Mouse (Mus musculus) cerebellum, adult 11-12 months (tissue): ENCODE measurements around the gene Fez2.

Experiments
- DNase-seq: peaks from one replicate; pipeline ENCODE4 v3.0.0; 2022

Gene Fez2

DNA sequence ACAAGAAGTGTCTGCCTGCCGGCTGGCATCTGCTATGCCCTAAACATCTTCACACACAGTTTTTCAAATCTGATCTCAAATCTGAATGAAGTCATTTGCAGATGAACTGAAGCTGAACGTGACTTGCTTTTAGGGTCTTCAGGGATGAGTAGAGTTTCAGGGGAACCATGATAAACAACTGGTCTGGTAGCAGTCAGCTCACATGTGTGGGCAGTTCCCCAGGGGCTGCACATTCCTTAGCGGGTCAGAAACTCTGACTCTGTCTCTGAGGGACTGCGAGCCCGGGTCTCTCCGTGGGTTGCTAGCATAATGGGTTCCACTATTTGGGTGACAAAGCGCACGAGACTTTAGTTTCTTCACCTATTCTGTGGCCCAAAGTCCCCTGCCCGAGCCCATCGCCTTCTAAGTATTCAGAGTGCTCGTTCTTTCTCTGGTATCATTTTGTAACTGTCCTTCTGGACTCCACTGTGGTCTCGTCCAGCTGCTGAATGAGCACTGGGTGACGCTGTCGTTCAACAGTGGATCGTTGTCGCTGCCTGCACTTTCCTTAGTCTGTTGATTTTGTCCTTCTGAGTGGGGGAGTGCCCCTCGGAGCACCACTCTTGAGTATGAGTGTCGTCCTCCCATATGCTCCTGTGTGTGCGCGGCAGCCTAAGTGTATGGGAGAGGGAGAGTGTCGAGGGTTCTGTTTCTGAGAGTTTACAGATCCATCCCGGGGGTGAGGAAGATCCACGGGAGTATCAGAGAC, 53.2 kb downstream of the Fez2 start:
- DNase-seq = no peak

DNA sequence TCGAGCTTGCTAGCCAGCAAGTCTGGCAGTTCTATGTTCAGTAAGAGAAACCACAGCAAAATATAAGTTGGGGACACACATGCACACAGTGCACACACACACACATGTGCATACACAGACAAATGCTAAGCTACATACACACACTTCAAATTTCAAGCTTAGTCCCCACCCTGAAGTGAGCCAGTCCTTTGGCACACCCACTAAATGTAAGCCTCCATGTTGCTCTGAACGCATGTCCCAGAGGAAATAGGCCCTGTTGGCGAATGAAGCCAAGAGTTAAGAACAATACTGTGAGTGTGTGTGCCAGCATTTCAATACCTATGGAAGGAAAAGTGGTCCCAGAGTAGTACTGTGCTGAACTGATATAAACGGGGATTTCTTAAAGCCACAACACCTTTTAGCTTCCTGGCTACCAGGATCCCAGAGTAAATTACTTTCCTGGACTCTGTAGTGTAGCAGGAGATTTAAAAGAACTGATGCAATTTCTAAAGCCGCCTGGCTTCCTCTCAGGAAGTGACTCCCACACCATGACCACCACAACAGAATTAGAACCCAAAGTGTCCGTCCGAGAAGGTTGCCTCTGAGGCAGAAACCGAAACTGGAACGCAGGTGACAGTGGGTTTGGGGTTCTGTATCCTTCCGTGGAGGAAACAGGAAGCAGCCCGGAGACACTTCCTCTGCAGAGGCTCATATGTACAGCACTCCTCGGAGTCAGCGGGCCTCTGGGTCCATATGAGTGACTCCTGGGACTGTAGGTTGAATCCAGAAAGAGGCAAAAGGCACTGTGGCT, 55.8 kb downstream of the Fez2 start:
- no peak for DNase-seq

DNA sequence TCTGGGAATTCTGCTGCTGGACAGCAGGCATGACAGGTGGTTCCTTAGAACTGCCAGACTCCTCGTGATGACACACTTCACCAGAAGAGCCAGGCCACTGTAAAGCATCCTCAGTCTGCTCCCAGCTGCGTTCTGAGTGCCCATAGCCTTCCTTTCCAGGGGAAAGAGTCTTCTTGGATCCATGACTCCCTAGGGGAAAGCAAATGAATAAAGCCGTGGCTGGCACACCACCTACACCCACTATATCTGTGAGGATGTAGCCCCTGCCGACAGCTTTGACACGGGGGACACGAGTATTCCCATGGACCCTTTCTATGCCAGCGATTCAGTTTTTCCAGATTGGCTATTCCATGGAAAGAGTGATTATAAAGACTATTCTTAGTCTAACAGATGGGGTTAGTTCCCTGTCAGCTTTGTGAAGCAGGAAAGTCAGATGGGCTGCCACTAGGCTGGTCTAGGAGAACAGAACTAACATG, 59.7 kb downstream of the Fez2 start:
- DNase-seq = peak; percentile 18

DNA sequence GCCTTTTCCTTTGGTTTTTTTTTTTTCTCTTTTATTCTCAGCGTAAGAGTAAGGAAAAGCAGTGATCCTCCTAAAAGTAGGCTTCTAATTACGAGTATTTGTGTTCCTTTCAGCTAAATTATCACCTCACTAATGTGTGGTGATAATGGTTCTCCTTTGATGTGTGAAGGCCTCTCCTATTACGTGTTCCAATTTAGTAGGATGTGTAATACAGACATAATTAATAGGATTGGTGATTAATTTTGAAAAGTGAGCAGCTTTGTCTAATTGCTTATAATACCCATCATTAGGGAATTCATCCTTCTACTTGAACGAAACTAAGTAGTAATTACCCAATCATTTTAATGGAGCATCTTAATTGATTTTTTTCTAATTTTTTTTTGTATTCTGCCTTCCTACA, 60.2 kb downstream of the Fez2 start:
- DNase-seq = no peak

DNA sequence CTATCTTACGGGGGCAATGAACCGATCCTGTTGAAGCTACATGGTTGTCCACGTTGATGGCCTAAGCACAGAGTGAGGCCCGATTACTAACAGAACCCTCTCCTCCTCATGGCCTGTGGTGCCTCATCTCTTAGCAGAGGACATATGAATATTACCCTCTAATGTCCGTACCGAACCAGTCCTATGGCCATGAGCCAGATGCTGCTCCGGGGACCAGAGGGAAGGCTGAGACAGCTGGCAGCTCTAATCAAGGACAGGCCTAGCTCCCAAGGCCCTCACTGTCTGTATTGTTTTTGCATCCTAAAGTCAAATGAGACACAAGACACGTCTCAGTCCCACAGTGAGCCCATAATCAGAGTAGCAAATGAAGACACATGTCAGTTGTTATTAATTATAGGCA, 62.3 kb downstream of the Fez2 start:
- DNase-seq = no peak

DNA sequence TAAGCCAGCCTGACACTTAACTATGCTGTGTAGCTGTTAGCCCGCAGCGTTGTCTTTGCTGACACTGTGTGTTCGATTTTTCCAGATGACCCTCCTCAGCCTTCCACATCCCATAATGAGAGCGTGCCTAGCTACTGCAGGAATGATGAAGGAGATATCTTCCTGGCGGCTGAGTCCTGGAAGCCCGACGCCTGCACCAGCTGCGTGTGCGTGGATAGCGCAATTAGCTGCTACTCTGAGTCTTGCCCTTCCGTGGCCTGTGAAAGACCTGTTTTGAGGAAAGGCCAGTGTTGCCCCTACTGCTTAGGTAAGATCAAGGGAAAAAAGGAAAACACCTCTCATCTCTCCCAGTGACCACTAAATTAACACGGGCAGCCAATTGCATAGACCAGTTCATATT, 63.1 kb downstream of the Fez2 start:
- DNase-seq = no peak

DNA sequence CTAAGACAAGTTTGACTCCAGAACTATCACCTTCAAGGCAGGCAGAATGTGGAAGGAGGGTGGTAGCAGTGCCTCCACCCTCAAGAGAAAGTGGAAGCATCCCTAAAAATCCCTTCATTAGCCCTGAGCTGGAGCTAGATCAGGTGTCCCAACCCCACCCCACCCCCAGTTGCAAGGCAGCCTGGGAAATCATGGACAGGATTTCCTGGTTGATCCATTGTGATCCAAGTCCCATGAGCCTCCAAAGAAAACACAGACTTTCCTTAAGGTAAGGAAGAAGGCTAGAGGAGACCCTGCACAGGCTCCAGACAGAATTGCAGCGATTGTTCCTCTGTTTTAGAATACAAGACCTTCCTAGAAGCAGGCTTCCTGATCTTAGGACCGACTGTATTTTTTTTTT, 63.5 kb downstream of the Fez2 start:
- DNase-seq = no peak

DNA sequence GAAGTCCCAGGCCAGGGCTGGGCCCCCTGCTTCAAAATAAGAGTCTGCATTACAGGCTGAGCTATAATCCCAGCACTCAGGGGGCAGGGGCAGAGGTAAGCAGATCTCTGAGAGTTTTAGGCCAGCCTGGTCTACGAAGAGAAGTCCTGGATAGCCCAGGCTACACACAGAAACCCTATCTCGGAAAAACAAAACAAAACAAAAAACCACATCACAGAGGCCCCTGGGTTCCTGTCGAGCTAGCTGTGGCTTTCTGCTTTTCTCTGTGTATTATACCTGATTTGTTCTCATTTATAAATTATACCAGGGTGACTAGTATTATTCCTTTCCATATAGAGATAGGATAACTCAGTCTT, 65.5 kb downstream of the Fez2 start:
- DNase-seq = no peak

DNA sequence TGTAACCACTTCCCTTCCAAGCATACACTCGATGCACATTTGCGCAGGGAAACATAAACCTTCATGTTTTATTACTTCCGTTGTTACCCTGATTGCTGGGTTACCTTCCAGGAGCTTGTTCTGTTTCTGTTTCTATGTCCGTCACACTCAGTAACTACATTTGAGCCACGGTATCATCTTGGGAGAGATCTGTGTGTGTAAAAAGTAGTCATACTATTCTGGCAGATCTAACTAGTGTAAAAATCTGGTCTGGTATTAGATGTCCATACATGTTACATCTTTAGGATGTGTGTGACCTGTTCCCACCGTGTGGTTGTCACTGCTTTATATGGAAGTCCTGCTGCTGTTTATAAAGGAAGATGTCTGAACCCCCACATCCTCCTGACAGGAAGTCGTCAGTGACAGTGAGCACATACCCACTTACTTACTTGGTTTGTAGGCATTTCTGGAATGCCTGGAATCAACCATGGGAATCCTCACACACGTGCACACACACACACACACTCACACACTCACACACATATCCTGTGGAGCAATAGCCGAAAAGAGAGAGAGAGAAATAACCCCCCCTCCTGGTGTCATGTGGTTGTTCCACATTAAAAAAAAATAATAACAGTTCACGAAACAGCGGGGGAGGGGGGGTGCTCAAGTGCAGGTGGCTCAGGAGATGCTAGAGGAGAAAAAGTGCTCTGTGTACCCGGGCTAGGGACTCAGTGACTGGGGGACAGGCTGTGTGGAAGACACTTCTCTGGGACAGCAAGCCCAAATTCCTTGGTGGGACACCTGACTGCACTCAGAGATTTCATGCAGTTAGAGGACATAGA, 66.1 kb downstream of the Fez2 start:
- no peak for DNase-seq

DNA sequence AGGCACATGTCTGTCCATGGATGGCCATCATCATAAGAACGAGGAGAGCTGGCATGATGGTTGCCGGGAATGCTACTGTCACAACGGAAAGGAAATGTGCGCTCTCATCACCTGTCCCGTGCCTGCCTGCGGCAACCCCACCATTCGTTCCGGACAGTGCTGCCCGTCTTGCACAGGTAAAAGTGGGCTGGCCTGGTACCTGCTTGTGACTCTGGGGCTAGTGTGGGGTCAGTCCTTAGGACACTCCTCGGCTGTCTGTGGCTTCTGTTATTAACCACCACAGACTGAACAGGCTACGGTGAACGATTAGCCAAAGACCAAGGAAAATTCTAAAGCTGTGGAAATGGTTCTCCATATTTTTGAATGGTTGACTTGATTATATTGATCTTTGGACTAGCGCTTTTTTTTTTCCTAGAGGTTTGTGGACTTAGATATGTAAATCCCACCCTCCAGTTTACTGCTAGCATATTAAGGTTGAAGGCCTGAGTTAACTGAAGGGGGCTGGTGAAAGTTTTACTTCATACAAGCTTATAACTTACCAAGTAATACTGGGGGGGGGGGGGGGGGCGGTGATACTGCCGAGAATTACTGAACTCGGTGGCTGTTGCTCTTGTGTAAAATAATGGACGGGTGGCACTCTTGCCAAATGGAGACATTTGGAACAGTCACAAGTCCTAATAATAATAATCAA, 70.7 kb downstream of the Fez2 start:
- DNase-seq = no peak

DNA sequence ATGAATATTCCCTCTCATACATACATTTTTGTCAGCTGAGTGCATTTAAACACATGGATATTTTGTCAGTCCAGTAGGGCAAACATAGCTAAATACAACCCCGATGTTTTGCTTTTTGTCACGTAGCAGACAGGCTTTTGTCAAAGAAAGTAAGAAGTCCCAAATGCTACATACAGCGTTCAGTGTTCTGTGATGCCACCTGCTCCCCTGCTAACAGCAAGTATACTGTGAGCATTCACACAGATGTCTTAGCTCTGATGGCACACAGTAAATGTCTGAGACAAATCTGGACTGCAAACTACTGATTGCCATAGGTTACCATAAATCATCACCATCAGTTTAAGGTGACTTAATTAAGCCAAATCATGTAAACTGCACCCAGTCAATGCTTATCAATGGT, 74.3 kb downstream of the Fez2 start:
- DNase-seq = no peak

DNA sequence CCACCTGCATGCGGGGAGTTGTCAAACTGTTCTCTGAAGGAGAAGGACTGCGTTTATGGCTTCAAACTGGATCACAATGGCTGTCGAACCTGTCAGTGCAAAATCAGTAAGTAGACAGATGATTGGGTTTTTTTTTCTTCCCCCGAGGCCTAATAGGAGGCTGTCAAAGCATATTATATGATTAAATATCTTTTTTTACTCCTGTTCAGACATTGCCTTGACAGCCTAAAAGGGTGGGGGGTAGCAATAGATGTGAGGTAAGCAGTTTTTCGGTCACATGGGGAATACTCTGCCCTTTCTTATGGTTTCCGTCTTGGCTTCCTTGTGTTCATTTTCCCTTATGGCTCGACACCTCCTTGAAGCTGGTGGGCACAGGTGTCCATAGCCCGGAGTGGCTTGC, 82.7 kb downstream of the Fez2 start:
- DNase-seq = no peak

DNA sequence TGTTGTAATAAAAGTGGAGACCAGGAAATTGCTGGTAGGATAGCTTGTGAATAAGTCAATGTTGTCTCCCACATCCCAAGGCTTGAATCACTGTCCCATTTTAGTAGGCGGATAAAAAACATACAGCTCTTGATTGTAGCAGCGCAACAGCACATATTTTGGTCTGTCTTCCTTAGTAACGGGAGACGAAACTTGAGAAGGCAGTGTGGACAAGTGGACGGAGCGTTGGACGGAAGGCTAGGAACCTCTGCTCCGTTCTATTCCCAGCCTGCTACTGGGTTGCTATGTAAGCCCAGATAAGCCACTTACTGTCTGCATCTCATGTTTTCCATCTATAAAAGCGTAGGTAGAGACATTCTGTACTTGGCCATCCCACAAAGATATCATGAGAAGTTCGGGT, 84.7 kb downstream of the Fez2 start:
- no peak for DNase-seq

DNA sequence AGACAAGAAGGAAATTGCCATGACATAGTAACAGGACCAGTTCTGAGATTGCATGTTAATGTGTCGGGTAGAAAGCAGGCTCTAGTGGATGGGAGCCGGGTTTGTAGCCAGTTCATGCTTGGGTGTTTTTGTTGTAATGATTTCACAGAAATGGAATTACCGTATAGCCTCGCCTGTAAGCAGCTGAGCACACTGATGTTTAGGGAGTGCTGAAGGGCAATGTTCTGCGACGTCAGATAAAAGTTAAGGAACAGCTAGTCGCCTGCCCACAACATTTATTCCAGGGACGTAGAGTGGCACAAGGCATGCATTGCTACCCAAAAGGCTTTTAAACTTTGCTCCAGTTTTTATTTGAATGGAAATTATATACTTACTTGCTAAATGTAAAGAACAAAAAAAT, 86.5 kb downstream of the Fez2 start:
- DNase-seq = no peak

DNA sequence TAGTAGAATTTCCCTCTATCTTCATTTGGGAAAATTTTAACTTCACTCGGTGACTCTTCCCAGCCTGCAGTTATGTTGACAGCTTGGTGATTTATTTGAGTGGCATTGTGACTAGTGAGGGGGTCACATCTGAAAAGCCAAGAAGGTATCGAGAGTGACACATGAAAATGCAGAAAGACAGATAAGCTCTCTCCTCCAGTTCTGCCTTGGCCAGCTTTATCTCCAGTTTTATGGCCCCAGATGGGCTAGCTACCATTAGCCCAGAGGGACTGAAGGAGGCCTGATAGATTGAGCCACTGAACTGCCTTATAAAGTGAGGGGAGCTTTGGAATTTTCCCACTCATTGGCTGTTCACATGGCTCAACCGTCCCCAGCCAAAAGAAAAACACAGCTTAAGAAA, 89.7 kb downstream of the Fez2 start:
- DNase-seq = no peak

DNA sequence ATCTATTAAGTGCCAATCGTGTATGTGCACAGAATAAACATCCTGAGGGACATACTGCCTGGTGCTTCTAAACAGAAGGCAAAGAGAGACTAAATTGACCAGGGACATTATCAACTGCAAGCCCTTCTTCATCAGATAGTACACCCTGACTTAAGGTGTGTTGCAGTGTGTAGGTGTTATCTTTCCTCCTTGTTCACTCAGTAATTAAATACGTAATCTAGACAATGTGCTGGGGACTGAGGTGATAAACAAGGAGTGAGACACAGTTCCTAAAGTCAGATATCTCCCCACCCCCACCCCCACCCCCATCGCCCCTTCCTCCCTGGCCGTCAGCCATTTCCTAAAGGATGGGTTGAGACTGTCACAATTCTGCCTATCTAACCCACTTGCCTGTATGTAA, 90.8 kb downstream of the Fez2 start:
- no peak for DNase-seq

DNA sequence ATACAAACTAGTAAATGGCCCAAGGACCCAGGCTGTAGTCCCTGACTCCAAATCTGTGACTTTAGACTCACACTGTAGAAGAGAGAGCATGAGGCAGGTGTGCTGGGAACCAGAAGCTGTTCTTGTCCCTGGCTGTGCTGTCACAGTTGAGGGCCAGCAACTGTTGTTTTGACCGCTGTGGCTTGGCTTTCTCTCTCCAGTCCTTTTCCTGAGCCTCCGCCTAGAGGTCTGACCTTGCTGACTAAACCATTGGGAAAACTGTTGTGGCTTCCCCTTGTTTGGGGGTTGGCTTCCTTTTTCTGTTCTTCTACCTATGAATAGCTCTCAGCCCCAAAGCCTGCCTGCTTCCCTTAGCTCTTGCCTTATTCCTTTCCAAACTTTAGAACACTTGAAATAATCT, 91.6 kb downstream of the Fez2 start:
- DNase-seq = no peak

DNA sequence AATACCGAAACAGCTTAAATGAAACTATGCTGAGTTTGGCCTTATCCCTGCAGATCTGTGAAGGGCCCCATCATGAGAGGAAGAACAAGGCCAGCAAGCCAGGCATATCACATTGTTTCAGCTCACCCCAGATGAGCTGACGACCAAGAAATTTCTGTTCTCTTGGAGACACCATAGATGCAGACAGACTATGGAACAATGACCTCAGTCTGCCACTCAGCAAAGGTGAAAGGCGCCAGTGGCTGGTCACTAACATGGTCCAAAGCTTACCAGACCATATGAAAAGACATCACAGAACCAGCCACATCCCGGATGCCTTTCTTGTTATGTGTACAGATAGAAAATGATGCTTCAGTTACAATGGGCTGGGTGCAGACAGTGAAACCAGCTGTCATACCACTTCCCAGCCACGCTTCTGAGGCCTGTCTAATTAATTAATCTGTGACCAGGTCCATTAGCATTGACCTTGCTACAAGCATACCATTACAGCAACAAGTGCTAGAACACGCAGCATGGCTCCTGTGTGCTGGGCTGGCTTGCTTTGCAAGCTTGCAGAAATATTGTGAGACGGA, 92.1 kb downstream of the Fez2 start:
- DNase-seq = no peak

DNA sequence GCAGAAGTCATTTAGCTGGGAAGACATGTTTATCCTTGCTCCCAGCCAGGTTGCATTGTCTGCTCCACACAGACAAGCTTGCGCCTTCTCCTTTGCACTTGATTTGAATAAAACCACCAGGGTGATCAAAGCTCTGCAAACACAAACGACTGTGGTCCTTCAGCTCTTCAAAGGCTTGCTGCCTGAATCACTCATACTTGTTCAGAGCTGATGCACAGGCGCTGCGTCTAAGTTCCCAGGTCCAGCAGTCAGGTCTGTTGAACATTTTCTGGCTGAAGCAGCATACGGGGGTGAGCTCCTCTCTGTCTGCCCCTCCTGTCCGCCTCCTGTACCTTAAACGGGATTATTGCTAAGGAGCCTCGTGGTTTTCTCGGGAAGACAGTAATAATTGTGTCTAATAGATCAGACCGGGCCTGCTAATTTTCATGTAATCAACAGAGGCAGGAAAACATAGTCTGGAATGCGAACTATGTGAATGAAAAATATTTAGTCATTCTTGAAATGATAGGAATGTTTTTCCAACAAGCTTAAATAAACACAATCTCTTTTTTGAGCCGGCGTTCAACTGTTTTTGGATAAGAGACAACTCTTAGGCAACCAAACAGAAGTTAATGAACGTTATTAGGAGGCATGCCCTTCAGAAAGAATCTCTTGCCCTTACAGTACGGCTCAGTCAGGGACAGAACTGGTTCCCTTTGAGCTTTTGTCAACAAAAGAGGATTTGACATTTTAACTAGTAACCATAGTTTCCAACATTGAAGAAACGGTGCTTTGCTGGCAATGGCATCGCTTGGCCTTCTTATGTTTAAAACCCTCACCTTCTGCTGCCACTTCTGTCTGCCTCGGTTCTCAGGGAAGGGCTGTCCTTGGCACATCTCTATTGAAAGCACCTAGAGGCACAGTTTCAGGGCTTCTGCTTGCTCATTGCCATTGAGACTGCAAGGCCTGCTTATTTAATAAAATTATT, 95.3 kb downstream of the Fez2 start:
- DNase-seq = no peak

DNA sequence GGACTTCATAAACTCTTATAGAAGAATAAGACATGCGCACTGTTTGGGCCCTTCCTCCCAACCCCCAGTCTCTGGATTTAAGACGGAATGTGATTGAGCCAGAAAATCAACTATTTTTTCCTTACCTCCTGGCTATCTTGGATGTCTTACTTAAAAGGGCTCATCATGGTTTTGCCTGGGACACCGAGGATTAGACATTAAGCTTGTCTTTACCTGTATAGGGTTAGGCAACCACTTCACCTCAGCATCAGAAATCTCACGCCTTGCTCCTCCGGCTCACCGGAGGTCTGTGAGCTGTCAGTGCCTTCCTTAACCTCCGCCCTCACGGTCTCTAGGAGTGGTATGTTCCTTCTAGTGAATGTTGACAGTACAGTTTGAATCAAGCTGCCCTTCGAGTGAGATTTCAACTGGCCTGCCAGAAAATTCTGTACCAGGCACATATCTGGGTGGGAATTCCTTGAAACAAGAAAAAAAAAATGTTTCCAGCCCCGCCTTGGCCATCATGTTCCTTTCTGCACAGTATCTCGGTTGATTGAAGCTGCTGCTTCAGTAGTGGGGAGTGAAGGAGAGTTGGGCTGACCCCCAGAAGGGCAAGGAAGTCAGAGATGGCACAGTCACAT, 96.6 kb downstream of the Fez2 start:
- DNase-seq = no peak
